Mouse (Mus musculus): Measurements from ENCODE around the gene Gm960.

The Gm960 gene

DNA sequence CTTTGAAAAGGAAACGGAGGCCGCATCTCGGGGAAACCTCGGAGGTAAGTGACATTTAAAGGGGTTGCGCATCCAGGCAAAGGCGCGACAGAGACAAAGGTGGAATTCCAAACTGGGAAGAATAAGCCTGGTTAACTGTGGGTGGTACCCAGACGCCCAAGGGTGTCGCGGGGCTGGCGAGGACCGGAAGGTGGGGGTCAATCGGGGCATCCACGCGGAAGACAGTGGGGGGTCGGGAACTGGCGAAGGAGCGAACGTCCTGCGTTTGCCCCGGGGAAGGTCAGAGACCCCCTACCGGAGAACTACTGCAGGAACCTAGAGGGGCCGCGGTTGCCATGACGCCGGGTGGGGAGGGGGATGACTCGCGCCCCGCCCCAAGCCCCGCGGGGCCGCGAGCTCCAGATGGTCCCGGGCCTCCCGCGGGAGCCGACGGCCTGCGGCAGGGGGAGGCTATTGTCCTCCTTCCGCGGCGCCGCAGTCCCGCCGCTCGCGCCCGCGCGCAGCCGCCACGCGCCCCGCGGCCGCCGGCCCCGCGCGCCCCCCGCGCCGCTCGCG, 13.2 kb upstream of the Gm960 start:
- DNase-seq: peak; percentile 63 to 70

DNA sequence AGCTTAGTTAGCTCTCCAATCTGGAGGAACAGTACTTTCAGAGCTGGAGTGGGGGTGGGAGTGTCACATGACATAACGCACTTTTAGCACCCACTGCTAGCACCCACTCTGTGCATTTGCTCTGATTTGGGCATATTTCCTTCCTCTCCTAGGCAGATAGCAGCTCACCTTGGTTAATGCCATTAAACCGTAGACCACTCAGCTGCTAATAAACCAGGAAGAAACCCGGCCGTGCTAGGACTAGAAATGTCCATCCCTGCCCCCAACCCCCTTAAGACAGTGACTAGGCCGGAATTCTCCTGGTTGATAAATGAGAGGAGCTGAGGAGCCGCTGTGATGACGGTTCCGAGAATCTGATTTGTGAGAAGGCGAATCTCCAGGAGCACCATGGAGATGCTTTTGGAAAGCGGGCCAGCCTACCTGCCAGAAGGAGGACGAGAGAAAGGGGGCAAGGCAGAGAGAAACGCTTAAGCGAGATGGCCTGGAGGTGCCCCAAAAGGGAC, 12.7 kb upstream of the Gm960 start, which contains the start of gene Sptbn2:
TSS of gene Sptbn2 (plus strand) at position 70 of the 503 bp plus-strand sequence.
- peak; percentile 54 to 73 for DNase-seq

- no peak for DNase-seq
These were observed 10.3 kb upstream of the Gm960 start for GRCm38 (mm10) chr19:4708765-4709164.

- no peak for DNase-seq
These were observed 2.8 kb upstream of the Gm960 start for GRCm38 (mm10) chr19:4701221-4701620.

DNA sequence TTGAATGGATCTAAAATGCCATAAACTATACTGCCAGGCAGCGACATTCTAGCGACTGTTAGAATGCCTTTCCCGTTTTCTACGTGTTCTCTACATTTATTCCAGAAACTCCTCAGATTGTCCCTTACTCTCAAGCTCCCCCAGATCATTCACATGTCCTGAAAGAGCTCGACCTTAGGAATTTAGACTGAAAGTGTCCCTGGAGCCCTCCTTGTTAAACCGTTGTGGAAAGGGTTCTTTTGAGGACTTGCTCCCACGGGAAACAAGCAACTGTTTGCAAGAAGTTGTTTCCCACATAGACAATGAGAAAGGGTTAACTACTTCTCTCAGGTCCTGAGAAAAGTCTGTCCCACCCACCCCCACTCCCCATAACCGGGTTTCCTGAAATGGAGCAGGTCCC, 2.2 kb upstream of the Gm960 start:
- DNase-seq: no peak

- DNase-seq: no peak
These were observed 1.4 kb upstream of the Gm960 start for GRCm38 (mm10) chr19:4699821-4700220.

- peak; percentile 51 to 58 for DNase-seq
These were observed 388 bp upstream of the Gm960 start for GRCm38 (mm10) chr19:4698856-4699255.

- peak; percentile 28 to 41 for DNase-seq
These were observed 747 bp downstream of the Gm960 start for GRCm38 (mm10) chr19:4697721-4698120.

- DNase-seq: no peak
These were observed 1.3 kb downstream of the Gm960 start for GRCm38 (mm10) chr19:4697121-4697520.

GRCm38 (mm10) chr19:4694346-4694745, 4.1 kb downstream of the Gm960 start:
- no peak for DNase-seq

- no peak for DNase-seq
These were observed 26.1 kb downstream of the Gm960 start for GRCm38 (mm10) chr19:4672401-4672800.

GRCm38 (mm10) chr19:4670776-4671175, 27.7 kb downstream of the Gm960 start:
- no peak for DNase-seq

DNA sequence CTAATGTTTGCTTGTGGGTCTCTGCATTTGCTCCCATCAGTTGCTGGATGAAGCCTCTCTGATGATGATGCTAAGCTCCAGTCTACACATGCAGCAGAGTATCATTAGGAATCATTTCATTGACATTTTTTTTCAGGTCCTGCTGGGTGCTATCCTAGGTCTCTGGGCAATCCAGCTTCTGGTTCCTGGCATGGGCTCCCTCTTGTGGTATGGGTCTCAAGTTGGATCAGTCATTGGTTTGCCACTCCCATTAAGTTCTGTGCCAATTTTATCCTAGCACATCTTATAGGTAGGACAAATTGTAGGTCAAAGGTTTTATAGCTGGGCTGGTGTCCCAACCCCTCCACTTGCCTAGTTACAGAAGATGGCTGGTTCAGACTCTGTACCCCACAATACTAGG, 31.7 kb downstream of the Gm960 start:
- no peak for DNase-seq

- peak; percentile 43 to 53 for DNase-seq
These were observed 40.3 kb downstream of the Gm960 start for GRCm38 (mm10) chr19:4658156-4658555.

GRCm38 (mm10) chr19:4646917-4647492, 51.5 kb downstream of the Gm960 start:
- DNase-seq: no peak

GRCm38 (mm10) chr19:4644271-4644670, 54.2 kb downstream of the Gm960 start:
- peak; percentile 75 to 77 for DNase-seq

GRCm38 (mm10) chr19:4635986-4636385, 62.5 kb downstream of the Gm960 start:
- no peak for DNase-seq

DNA sequence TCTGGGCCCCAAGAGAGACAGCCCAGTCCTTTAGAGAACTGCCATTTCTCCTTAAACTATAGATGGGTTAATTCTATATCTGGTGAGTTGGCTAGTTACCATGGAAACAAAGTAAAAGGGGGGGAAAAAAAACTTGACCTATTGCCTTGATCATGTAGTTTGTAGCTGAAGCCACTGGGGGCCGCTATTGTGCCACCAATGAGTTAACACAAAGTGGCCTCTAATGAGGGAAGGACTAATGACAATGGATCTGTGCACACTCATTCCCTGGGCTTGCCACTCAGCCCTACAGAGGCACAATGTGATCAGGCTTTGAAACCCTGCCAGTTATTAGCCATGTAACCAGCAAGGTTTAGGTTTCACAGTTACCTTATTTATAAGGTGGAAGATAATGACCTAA, 69.6 kb downstream of the Gm960 start:
- DNase-seq: peak; percentile 84 to 86

DNA sequence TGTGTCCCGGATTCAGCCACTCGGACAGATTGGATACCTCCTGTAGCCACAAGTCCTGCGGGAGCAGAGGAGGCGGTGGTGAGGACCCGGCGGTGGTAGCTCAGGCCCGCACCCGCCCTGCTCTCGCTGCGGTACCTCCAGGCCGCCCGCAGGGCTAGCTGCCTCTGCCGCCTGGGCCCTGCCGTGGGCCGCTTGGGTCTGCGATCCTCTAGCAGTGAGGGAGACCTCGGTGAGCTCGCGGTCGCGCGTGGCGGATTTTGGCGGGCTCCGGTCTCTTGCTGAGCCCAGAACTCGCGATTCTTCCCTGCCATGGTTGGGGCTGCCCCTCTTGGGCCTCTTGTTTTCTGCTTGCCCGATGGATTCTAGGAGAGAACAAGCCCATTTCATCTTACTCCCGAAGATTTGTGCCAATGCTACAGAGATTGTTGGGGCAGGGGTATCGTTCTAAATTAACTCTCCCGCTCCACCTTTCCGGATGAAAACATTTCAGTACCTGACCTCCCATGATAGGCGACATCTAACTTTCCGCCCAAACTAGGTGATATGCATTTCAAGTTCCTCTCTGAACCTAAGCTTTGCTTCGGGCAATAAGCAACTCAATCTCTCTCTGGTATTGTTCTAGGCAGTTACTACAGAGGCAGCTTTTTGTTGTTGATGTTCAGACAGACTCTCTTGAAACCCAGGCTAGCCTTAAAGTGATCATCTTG, 72.5 kb downstream of the Gm960 start:
- DNase-seq: no peak

DNA sequence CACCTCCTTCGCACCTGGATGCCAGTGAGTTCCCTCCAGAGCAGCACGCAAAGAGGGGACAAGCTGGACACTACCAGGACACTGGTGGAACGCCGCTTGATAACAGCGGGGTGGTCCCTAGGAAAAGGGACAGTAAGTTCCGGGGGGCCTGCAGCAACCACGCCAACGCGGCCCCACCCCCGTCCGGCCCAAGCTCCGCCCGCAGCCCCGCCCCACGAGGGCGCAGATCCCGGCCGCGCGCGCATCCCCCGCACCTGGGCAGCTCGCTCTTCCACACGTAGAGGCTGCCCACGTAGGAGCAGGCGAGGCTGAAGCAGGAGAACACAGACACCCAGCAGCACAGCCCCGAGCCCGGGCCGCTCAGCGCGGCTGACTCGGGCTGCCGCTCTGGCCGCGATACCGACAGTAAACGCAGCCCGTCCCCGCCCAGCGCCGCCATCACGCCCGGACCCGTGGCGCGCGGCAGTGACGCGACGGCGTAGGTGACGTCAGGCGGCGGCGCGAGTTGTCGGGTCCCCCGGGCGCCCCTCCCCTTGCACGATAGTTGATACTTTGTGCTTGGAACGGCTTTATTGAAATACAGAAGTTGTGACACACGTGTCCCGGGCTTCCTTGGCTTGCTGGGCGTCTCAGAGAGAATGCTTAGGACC, 73.2 kb downstream of the Gm960 start, which contains the start of gene Rce1:
TSS of gene Rce1 (minus strand) at position 463 of the 650 bp plus-strand sequence.
- peak; percentile 90 for DNase-seq

GRCm38 (mm10) chr19:4624406-4625178, 73.9 kb downstream of the Gm960 start:
- no peak for DNase-seq

DNA sequence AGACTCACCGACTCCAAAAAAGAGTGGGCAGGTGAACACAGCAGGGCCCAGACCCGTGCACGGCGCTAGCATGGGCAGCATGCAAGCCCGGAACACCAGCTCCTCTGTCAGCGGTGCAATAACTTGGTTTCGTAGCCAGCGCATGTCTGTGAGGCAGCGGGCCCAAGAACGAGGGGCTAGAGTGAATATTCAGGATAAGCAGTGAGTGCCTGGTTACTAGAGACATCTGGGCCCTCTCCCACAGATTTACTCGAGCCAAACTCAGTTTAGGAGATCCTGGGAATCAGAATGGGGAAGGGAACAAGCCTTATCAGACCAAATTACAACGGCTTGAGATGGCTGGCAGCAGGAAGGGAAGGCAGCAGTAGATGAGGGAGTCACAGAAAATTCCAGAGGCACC, 74.5 kb downstream of the Gm960 start:
- no peak for DNase-seq

DNA sequence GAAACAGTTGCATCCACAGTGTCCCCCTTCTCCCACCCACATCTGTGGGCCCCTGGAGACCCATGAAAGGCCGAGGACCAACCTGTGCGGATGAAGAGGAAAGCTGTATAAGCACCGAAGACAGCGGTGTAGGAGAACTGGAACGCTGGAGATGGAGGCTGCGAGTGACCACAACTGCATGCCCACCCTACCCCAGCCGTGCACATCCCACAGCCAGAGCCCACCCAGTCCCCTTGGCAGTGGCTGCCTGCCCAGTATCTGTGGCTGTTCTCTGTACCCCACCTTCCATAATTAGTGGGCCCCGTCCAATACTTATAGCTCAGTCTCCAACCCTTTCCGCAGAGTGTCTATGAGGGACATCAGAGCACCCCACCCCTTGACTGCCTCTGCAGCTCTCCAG, 75.0 kb downstream of the Gm960 start:
- no peak for DNase-seq

Data from cerebellum, postnatal 36 days (tissue).